Comparison of ENCODE assay signal across 8 mouse cellular contexts in genomic region chr9:57696380-57697285, GRCm38 (mm10). TPM values are rescaled to one million over a fixed set of nuclear protein-coding genes. Genes with fewer than 3 reads are reported as not detected.
DNase-seq lines count a peak whose midpoint lies in the region; ATAC-seq and TF ChIP-seq lines count a peak whose summit lies in the region.

No protein-coding gene starts in this region.

- no peak for TF ChIP-seq CTCF in heart, postnatal 0 days (IDR thresholded peaks at IDR 0.05; ENCODE audit: low read depth)

- peaks cover 15% of the 10 kb centered on the region for H3K4me1 ChIP-seq in forebrain, embryonic 13.5 days
- H3K4me1 ChIP-seq in heart, postnatal 0 days (ENCODE audit: control insufficient read depth, insufficient read depth): 0 out of 2 replicates have a peak, but pooled peaks cover 14% of the 10 kb centered on the region
- H3K4me1 ChIP-seq in liver, embryonic 12.5 days: peaks cover 24% of the 10 kb centered on the region
- H3K4me1 ChIP-seq in neural tube, embryonic 11.5 days (ENCODE audit: control insufficient read depth, insufficient read depth, low read length): no peaks in the 10 kb centered on the region

- no peaks in the 10 kb centered on the region for H3K36me3 ChIP-seq in forebrain, embryonic 13.5 days (ENCODE audit: poor library complexity, severe bottlenecking)
- H3K36me3 ChIP-seq in heart, postnatal 0 days (replicated peaks; ENCODE audit: control insufficient read depth, insufficient read depth, low read length): no peaks in the 10 kb centered on the region
- H3K36me3 ChIP-seq in liver, embryonic 12.5 days: no peaks in the 10 kb centered on the region
- H3K36me3 ChIP-seq in neural tube, embryonic 11.5 days (ENCODE audit: control insufficient read depth, insufficient read depth, low read length): no peaks in the 10 kb centered on the region

- peaks cover 50% of the 10 kb centered on the region for H3K27me3 ChIP-seq in forebrain, embryonic 13.5 days
- H3K27me3 ChIP-seq in heart, postnatal 0 days (ENCODE audit: control insufficient read depth, insufficient read depth, low read length): peaks cover 22% of the 10 kb centered on the region
- H3K27me3 ChIP-seq in liver, embryonic 12.5 days (replicated peaks): peaks cover 70% of the 10 kb centered on the region
- H3K27me3 ChIP-seq in neural tube, embryonic 11.5 days (ENCODE audit: control insufficient read depth, insufficient read depth, low read length): peaks cover 21% of the 10 kb centered on the region

- peak overlapping the region; percentile 70 for H3K9ac ChIP-seq in forebrain, embryonic 13.5 days
- H3K9ac ChIP-seq in heart, postnatal 0 days (replicated peaks; ENCODE audit: low read depth, low read length): peak overlapping the region; percentile 20; the same call in 1 of the 2 replicates
- H3K9ac ChIP-seq in liver, embryonic 12.5 days: peak overlapping the region; percentile 52
- peak overlapping the region; percentile 16 for H3K9ac ChIP-seq in neural tube, embryonic 11.5 days (ENCODE audit: low read length)

- under 1% methylated on average over 42 of the region's 42 CpGs for WGBS in forebrain, embryonic 13.5 days
- 2% methylated on average over 42 of the region's 42 CpGs for WGBS in heart, postnatal 0 days
- 2% methylated on average over 42 of the region's 42 CpGs for WGBS in liver, embryonic 12.5 days (ENCODE audit: insufficient replicate concordance)
- WGBS in neural tube, embryonic 11.5 days: 2% methylated on average over 37 of the region's 42 CpGs

- no peak overlapping the region for H3K27ac ChIP-seq in forebrain, embryonic 13.5 days
- no peak overlapping the region for H3K27ac ChIP-seq in heart, postnatal 0 days (ENCODE audit: low read depth)
- no peak overlapping the region for H3K27ac ChIP-seq in liver, embryonic 12.5 days
- no peak overlapping the region for H3K27ac ChIP-seq in neural tube, embryonic 11.5 days (ENCODE audit: low read depth, low read length)

- H3K4me3 ChIP-seq in forebrain, embryonic 13.5 days: peak overlapping the region; percentile 45
- peak overlapping the region; percentile 50 for H3K4me3 ChIP-seq in heart, postnatal 0 days (ENCODE audit: low read depth, low read length)
- peak overlapping the region; percentile 53 for H3K4me3 ChIP-seq in liver, embryonic 12.5 days
- peak overlapping the region; percentile 37 for H3K4me3 ChIP-seq in neural tube, embryonic 11.5 days (ENCODE audit: low read depth, low read length)

- no peaks in the 10 kb centered on the region for H3K9me3 ChIP-seq in forebrain, embryonic 13.5 days (replicated peaks)
- no peaks in the 10 kb centered on the region for H3K9me3 ChIP-seq in heart, postnatal 0 days (replicated peaks; ENCODE audit: control insufficient read depth, low read length)
- H3K9me3 ChIP-seq in liver, embryonic 12.5 days (replicated peaks): no peaks in the 10 kb centered on the region
- H3K9me3 ChIP-seq in neural tube, embryonic 11.5 days (ENCODE audit: control insufficient read depth, low read length): no peaks in the 10 kb centered on the region

- no peak for TF ChIP-seq EP300 in heart, postnatal 0 days (IDR thresholded peaks at IDR 0.05; ENCODE audit: low read depth)

- ATAC-seq in forebrain, embryonic 13.5 days: peak; percentile 80
- peak; percentile 11 for ATAC-seq in heart, postnatal 0 days (ENCODE audit: insufficient read depth, low read depth)
- peak; percentile 47 for ATAC-seq in liver, embryonic 12.5 days
- ATAC-seq in neural tube, embryonic 11.5 days (ENCODE audit: insufficient read depth, low FRiP score, low TSS enrichment): no peak

- peak overlapping the region; percentile 78 for H3K4me2 ChIP-seq in forebrain, embryonic 13.5 days
- H3K4me2 ChIP-seq in heart, postnatal 0 days (ENCODE audit: low read depth, low read length): peak overlapping the region; percentile 75
- peak overlapping the region; percentile 85 for H3K4me2 ChIP-seq in liver, embryonic 12.5 days
- peak overlapping the region; percentile 67 for H3K4me2 ChIP-seq in neural tube, embryonic 11.5 days (ENCODE audit: low read depth)

- peak; percentile 14 for DNase-seq in CD4-positive helper T cell, adult 2 months (ENCODE audit: low read depth, low spot score)
- DNase-seq in brain, embryonic 18.5 days (ENCODE audit: low read depth, low spot score): peak; percentile 63
- no peak for DNase-seq in heart, postnatal 0 days (ENCODE audit: low spot score)
- DNase-seq in kidney, postnatal 25 days: peak; percentile 65 to 83
- DNase-seq in neural tube, embryonic 11.5 days (ENCODE audit: low spot score): peak; percentile 22
- DNase-seq in urinary bladder, postnatal 36 days (ENCODE audit: low spot score in 2 of 2): peak; percentile 9 to 56

RNA-seq across cellular contexts. Expression of gene Cyp1a1, which starts 8.9 kb away (rescaled TPM):
- polyA plus RNA-seq in forebrain, embryonic 13.5 days (2015; fragmentation: Nextera tagmentation; extraction: Ambion mirVana): 0.06 TPM in 1 of 2 replicates, not detected in the other
- total RNA-seq in heart, postnatal 0 days (2014; rRNA removed; ENCODE audit: low replicate concordance): not detected in 2 replicates
- polyA plus RNA-seq in heart, postnatal 0 days (2015; fragmentation: Nextera tagmentation; extraction: Ambion mirVana): 0.05 TPM in 1 of 2 replicates, not detected in the other
- 0.16 and 0.19 TPM in 2 replicates for polyA plus RNA-seq in liver, embryonic 12.5 days (2016; fragmentation: Nextera tagmentation; extraction: Ambion mirVana)
- polyA plus RNA-seq in neural tube, embryonic 11.5 days (2014; fragmentation: Nextera tagmentation; extraction: Ambion mirVana): not detected in 2 replicates

RNA-seq across cellular contexts. Expression of gene Edc3, which starts 11.7 kb away (rescaled TPM):
- 36.0 and 41.5 TPM in 2 replicates for polyA plus RNA-seq in forebrain, embryonic 13.5 days (2015; fragmentation: Nextera tagmentation; extraction: Ambion mirVana)
- total RNA-seq in heart, postnatal 0 days (2014; rRNA removed; ENCODE audit: low replicate concordance): 3.7 and 4.8 TPM in 2 replicates
- 9.5 and 10.6 TPM in 2 replicates for polyA plus RNA-seq in heart, postnatal 0 days (2015; fragmentation: Nextera tagmentation; extraction: Ambion mirVana)
- 21.2 and 22.2 TPM in 2 replicates for polyA plus RNA-seq in liver, embryonic 12.5 days (2016; fragmentation: Nextera tagmentation; extraction: Ambion mirVana)
- 30.2 and 31.1 TPM in 2 replicates for polyA plus RNA-seq in neural tube, embryonic 11.5 days (2014; fragmentation: Nextera tagmentation; extraction: Ambion mirVana)

RNA-seq across cellular contexts. Expression of gene Cyp1a2, which starts 13.1 kb away (rescaled TPM):
- polyA plus RNA-seq in forebrain, embryonic 13.5 days (2015; fragmentation: Nextera tagmentation; extraction: Ambion mirVana): not detected in 2 replicates
- not detected in 2 replicates for total RNA-seq in heart, postnatal 0 days (2014; rRNA removed; ENCODE audit: low replicate concordance)
- not detected in 2 replicates for polyA plus RNA-seq in heart, postnatal 0 days (2015; fragmentation: Nextera tagmentation; extraction: Ambion mirVana)
- not detected in 2 replicates for polyA plus RNA-seq in liver, embryonic 12.5 days (2016; fragmentation: Nextera tagmentation; extraction: Ambion mirVana)
- not detected in 2 replicates for polyA plus RNA-seq in neural tube, embryonic 11.5 days (2014; fragmentation: Nextera tagmentation; extraction: Ambion mirVana)

RNA-seq across cellular contexts. Expression of gene Csk, which starts 43.2 kb away (rescaled TPM):
- 35.0 and 39.8 TPM in 2 replicates for polyA plus RNA-seq in forebrain, embryonic 13.5 days (2015; fragmentation: Nextera tagmentation; extraction: Ambion mirVana)
- 44.6 and 54.2 TPM in 2 replicates for total RNA-seq in heart, postnatal 0 days (2014; rRNA removed; ENCODE audit: low replicate concordance)
- polyA plus RNA-seq in heart, postnatal 0 days (2015; fragmentation: Nextera tagmentation; extraction: Ambion mirVana): 10.8 and 13.9 TPM in 2 replicates
- 27.0 and 27.8 TPM in 2 replicates for polyA plus RNA-seq in liver, embryonic 12.5 days (2016; fragmentation: Nextera tagmentation; extraction: Ambion mirVana)
- polyA plus RNA-seq in neural tube, embryonic 11.5 days (2014; fragmentation: Nextera tagmentation; extraction: Ambion mirVana): 29.9 and 35.2 TPM in 2 replicates

Comparison
In these comparisons a context has a peak if more than half of its experiments do, and no peak if none do; other contexts are left out.
1. H3K9ac ChIP-seq: peak in every context shown above with its lines; median percentile 70 in forebrain, embryonic 13.5 days; 52 in liver, embryonic 12.5 days; 20 in heart, postnatal 0 days; 16 in neural tube, embryonic 11.5 days.